Mouse (Mus musculus): Measurements from ENCODE around the gene Os9. TPM values are rescaled to one million over a fixed set of nuclear protein-coding genes. Genes with fewer than 3 reads are reported as not detected.
A peak's percentile ranks its signal among the peaks of the same experiment; 100 is the strongest.

The Os9 gene
- polyA plus RNA-seq, 1 experiment from 2014 or later = 48.0 TPM

DNA sequence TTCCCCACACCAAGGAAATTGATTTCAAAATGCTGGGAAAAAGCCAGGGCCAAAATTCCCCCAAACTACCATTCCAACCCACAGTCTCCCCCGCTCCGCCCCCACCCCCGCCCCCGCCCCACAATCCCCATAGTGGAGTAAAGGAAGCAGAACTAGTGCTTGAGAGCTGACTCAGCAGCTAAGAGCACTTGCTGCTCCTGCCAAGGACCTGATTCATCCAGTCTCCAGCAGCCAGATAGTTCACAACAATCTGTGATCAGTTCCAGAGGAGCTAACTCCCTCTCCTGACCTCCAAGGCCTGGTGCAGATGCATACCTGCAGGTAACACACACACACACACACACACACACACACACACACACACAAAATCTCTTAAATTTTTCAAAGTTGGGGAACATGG is 8.5 kb upstream of the Os9 start:
- Histone ChIP-seq H3K4me3 (no peak overlapping the region), H3K36me3 (no peaks in the 10 kb centered on the region), H3K9ac (no peak overlapping the region), H3K9me3 (no peaks in the 10 kb centered on the region), H3K4me1 (no peaks in the 10 kb centered on the region), H3K27ac (replicated peaks) (no peak overlapping the region), H3K4me2 (no peak overlapping the region), H3K27me3 (replicated peaks) (peaks cover 4% of the 10 kb centered on the region; the same call in 1 of the 2 replicates)
- 50% methylated on average over 4 of the region's 4 CpGs for WGBS
- ATAC-seq (ENCODE audit: extremely low read depth, insufficient number of reproducible peaks, low FRiP score, low TSS enrichment) = no peak

DNA sequence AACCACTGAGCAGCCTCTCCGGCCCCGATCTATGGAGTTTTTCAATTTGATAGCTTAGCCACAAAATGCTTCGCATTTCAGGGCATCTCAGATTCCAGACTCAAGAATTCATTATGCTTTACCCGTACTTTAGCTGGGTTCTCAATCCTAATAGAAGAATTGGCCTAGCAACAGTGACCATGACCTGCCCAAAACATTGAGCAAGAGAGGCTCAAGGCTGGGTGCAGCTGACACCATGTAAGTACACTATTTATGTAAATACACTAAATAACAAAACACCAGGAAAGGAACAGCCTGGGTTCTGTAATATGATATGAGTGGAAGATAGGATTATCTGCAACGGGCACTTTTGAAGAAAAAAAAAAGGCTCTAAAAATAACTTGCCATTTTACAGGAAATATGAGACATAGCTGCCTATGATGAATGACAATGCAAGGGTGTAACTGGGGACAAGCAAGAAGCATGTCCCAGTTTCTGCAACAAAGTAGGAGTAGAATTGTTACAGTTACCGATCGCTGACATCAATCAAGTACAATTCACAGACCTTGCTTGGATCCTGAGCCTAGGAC is 6.9 kb upstream of the Os9 start:
- Histone ChIP-seq H3K4me3 (no peak overlapping the region), H3K27me3 (replicated peaks) (peaks cover 4% of the 10 kb centered on the region; the same call in 1 of the 2 replicates), H3K9ac (no peak overlapping the region), H3K36me3 (no peaks in the 10 kb centered on the region), H3K4me2 (no peak overlapping the region), H3K4me1 (peaks cover 6% of the 10 kb centered on the region), H3K27ac (replicated peaks) (no peak overlapping the region), H3K9me3 (no peaks in the 10 kb centered on the region)
- 67% methylated on average over 7 of the region's 7 CpGs for WGBS
- no peak for ATAC-seq (ENCODE audit: extremely low read depth, insufficient number of reproducible peaks, low FRiP score, low TSS enrichment)

DNA sequence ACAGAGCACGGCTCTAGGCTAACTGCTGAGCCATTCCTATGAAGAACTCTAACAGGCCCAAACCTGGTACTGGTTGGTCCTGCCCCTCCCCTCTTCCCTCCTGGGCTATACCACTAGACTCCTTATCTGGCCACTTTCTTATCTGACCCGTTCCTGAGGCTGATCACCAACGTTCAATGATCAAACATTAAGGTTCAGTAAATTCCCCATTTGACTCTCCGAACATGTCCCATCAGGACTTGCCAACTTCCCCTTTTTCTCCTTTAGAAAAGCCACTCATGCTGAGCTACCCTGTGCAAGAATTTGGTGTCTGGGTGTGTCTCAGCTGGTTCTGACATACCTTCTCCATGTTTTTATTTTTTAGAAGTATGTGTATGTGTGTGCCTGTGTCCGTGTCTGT is 5.6 kb upstream of the Os9 start:
- Histone ChIP-seq H3K9ac (no peak overlapping the region), H3K4me3 (no peak overlapping the region), H3K4me2 (no peak overlapping the region), H3K9me3 (no peaks in the 10 kb centered on the region), H3K27me3 (replicated peaks) (0 out of 2 replicates have a peak, but pooled peaks cover 4% of the 10 kb centered on the region), H3K36me3 (no peaks in the 10 kb centered on the region), H3K4me1 (peaks cover 10% of the 10 kb centered on the region), H3K27ac (replicated peaks) (no peak overlapping the region)
- no peak for ATAC-seq (ENCODE audit: extremely low read depth, insufficient number of reproducible peaks, low FRiP score, low TSS enrichment)
- 59% methylated on average over 5 of the region's 5 CpGs for WGBS

DNA sequence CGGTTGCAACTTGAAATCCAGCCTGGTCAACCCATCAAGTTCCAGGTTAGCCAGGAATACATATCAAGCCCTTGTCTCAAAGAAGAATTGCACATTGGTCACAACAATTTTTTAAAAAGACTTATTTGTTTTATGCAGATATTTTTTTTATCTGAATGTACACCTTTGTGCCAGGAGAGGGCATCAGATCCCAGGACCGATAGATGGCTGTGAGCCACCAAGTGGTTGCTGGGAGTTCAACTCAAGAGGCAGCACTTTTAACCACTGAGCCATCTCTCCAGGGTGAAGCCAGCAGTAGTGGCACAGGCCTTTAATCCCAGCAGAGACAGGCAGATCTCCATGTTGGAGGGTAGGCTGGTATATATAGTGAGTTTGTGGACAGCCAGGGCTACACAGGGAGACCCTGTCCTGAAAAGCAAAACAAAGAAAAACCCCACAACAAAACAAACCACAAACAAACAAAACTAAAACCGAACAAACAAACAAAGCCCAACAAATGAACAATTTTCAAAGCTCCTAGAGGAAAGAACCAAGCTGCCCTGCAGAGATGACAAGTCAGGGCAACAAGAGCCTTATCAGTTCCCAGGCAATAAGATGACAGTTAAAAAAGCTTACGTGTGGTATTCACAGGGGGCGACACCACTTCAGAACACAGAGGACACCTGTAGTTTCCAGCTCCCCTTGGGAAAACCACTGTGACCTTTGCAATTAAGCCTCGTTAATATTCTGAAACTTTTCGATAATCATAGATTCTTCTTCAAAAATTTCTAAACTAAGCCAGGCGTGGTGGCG is 4.5 kb upstream of the Os9 start:
- no peak for ATAC-seq (ENCODE audit: extremely low read depth, insufficient number of reproducible peaks, low FRiP score, low TSS enrichment)
- Histone ChIP-seq H3K36me3 (no peaks in the 10 kb centered on the region), H3K4me3 (no peak overlapping the region), H3K9ac (no peak overlapping the region), H3K4me1 (peaks cover 13% of the 10 kb centered on the region), H3K27me3 (replicated peaks) (no peaks in the 10 kb centered on the region), H3K4me2 (no peak overlapping the region), H3K27ac (replicated peaks) (no peak overlapping the region), H3K9me3 (no peaks in the 10 kb centered on the region)
- 69% methylated on average over 9 of the region's 9 CpGs for WGBS

DNA sequence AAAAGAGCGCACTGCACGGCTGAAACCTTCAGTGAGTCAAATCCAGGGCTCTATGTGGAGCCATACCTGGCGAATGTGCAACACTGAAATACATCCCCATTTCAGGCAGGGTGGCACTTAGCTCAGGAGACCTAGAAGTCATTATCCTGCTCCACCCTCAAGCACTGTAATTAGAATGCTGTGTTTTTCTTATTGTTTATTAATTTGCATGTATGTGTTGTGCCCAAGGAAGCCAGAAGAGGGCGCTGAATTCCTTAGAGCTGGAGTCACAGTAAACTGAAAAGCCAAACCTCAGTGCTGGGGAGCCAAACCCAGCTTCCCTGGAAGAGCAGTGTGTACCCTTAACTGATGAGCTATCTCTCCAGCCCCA is 2.5 kb upstream of the Os9 start:
- Histone ChIP-seq H3K9ac (peak overlapping the region; percentile 58), H3K36me3 (peaks cover 11% of the 10 kb centered on the region), H3K4me2 (peak overlapping the region; percentile 68), H3K9me3 (no peaks in the 10 kb centered on the region), H3K27ac (replicated peaks) (no peak overlapping the region), H3K4me3 (peak overlapping the region; percentile 38), H3K27me3 (replicated peaks) (no peaks in the 10 kb centered on the region), H3K4me1 (peaks cover 17% of the 10 kb centered on the region)
- no peak for ATAC-seq (ENCODE audit: extremely low read depth, insufficient number of reproducible peaks, low FRiP score, low TSS enrichment)
- WGBS = 14% methylated on average over 4 of the region's 4 CpGs

DNA sequence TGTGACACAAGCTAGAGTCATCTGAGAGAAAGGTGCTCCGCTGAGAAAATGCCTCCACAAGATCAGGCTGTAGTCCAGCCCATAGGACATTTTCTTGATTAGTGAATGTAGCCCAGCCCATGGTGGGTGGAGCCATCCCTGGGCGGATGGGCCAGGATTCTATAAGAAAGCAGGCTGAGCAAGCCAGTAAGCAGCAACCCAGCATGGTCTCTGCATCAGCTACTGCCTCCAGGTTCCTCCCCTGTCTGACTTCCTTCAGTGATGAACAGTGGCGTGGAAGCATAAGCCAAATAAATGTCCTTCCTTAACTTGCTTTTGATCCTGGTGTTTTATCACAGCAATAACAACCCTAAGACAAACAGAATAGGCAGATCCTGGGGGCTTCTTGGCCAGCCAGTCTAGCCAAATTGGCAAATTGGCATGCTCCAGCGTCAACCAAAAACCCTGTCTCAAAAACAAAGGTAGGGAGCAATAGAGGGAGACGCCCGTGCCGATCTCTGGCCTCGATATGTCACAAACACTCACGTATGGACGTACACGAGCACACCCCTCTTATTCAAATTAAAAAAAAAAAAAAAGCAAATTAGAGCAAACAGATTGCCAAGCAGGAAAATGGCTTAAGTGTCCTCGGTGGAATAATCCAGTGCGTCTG is 2.0 kb upstream of the Os9 start:
- Histone ChIP-seq H3K36me3 (peaks cover 16% of the 10 kb centered on the region), H3K9ac (peak overlapping the region; percentile 58), H3K4me2 (peak overlapping the region; percentile 68), H3K27me3 (replicated peaks) (no peaks in the 10 kb centered on the region), H3K4me3 (peak overlapping the region; percentile 38), H3K4me1 (peaks cover 17% of the 10 kb centered on the region), H3K9me3 (no peaks in the 10 kb centered on the region), H3K27ac (replicated peaks) (0 out of 2 replicates have a peak overlapping the region, but pooled peaks have one; percentile 5)
- WGBS = 9% methylated on average over 13 of the region's 13 CpGs
- no peak for ATAC-seq (ENCODE audit: extremely low read depth, insufficient number of reproducible peaks, low FRiP score, low TSS enrichment)

DNA sequence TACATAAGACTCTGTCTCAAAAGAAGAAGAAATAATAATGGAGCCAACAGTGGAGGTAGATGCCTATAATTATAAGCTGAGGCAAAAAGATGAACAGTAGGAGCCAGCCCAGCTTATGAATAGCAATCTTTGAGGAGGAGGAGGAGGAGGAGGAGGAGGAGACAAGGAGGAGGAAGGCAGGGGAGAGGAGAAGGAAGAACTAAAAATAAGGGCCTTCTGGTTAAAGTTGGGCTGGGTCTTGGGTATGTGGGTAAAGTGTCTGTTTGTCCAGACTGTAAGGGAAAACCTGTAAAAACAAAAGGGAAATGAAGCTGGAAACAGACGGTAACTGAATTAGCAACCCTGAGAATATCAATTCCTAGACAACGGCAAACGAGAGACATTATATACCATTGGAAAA is 1.1 kb upstream of the Os9 start:
- WGBS = 79% methylated on average over 3 of the region's 3 CpGs
- no peak for ATAC-seq (ENCODE audit: extremely low read depth, insufficient number of reproducible peaks, low FRiP score, low TSS enrichment)
- Histone ChIP-seq H3K4me2 (peak overlapping the region; percentile 99; the same call in 1 of the 2 replicates), H3K27me3 (replicated peaks) (no peaks in the 10 kb centered on the region), H3K9ac (no peak overlapping the region), H3K4me3 (no peak overlapping the region), H3K27ac (replicated peaks) (no peak overlapping the region), H3K36me3 (peaks cover 24% of the 10 kb centered on the region), H3K4me1 (peaks cover 17% of the 10 kb centered on the region), H3K9me3 (no peaks in the 10 kb centered on the region)

DNA sequence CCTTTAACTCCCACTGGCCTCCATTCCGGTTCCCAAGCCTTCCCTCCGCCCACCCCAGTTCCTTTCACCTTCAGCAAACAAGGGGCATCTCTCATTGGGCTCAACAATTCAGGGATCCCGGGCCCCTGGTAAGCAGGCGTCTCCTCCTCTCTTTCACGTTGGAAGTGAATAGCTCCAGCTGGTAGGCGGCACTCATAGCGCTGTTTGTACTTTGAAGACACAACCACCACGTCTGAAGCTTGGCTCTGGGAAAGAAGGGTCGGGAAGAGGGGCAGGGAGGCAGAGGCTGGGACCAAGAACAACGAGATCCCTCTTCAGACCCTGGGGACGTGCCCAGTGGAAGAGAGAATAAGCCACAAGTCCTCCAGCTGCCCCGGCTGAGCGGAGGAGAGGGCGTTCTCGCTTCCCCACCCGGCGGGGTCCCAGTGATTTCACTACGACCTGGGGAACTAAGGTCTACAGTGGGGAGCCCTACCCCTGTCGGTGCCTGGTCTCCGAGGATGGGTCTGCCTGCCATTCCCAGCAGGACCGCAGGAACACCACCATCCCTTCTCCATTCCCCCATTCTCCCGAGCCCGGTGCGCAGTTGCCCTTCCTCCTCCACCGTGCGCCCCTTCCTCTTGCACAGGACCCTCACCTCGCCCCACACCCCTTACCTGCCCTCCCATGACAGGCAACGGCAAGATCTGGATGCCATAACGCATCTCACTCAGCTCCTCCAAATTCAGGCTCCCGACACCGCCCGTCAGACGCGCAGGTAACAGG is 448 bp downstream of the Os9 start:
- Histone ChIP-seq H3K36me3 (peaks cover 39% of the 10 kb centered on the region), H3K9me3 (no peaks in the 10 kb centered on the region), H3K9ac (peak overlapping the region; percentile 91), H3K27ac (replicated peaks) (no peak overlapping the region), H3K4me1 (peaks cover 17% of the 10 kb centered on the region), H3K4me3 (peak overlapping the region; percentile 95), H3K4me2 (peak overlapping the region; percentile 99), H3K27me3 (replicated peaks) (no peaks in the 10 kb centered on the region)
- 3% methylated on average over 34 of the region's 34 CpGs for WGBS
- ATAC-seq (ENCODE audit: extremely low read depth, insufficient number of reproducible peaks, low FRiP score, low TSS enrichment) = no peak

DNA sequence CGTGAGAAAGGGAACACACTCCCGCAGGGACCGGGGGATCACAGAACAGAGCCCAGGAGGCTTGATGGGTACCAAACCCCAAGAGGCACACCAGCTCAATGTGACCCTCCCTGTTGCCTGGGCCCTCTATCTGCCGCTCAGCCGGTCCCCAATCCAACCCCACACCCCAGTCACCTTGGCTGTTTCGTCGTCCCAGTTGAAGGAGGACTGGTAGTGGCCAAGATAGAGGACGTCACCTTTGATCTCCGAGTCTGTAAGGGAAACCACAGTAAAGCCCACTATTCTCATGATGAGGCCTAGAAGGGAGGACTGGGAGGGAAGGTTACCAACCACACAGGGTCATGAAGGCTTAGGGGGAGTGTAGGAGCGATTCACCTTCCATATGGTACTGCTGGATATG is 1.7 kb downstream of the Os9 start:
- no peaks in the 10 kb centered on the region for H3K9me3 ChIP-seq
- H3K9ac ChIP-seq = no peak overlapping the region
- H3K4me1 ChIP-seq = peaks cover 17% of the 10 kb centered on the region
- H3K4me2 ChIP-seq = no peak overlapping the region
- no peaks in the 10 kb centered on the region for H3K27me3 ChIP-seq (replicated peaks)
- H3K36me3 ChIP-seq = peaks cover 48% of the 10 kb centered on the region
- 89% methylated on average over 10 of the region's 10 CpGs for WGBS
- H3K27ac ChIP-seq (replicated peaks) = no peak overlapping the region
- no peak for ATAC-seq (ENCODE audit: extremely low read depth, insufficient number of reproducible peaks, low FRiP score, low TSS enrichment)
- H3K4me3 ChIP-seq = no peak overlapping the region

DNA sequence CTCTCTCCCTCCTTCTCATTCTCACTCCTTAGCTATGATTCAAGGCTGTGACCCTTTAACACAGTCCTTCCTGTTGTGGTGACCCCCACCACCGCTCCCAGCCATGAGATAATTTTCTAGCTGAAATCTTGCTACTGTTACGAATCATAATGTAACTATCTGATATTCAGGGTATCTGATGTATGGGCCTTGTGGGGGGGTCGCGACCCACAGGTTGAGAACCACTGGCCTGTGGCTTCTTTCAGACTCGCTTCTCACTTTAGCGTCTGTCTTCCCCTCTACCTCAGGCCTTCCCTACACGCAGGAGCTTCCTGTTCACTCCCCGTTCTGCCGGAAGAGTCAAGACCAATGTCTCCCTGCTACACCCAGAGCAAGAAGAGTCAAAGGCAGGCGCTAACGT is 2.5 kb downstream of the Os9 start:
- peaks cover 17% of the 10 kb centered on the region for H3K4me1 ChIP-seq
- no peak overlapping the region for H3K4me2 ChIP-seq

DNA sequence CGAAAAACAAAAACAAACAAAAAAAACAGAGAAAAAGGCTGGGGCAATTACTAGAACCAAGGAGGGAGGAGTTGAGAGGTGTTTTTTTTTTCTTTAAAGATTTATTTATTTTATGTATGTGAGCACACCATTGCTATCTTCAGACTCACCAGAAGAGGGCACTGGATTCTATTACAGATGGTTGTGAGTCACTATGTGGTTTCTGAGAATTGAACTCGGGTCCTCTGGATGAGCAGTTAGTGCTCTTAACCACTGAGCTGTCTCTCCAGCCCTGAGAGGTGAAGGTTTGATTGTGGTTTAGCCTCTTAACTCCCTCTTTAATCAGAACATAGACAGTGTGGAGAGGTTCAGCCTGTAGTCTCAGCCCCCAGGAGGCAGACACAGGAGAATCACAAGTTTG is 5.9 kb downstream of the Os9 start:
- ATAC-seq (ENCODE audit: extremely low read depth, insufficient number of reproducible peaks, low FRiP score, low TSS enrichment) = no peak
- no peaks in the 10 kb centered on the region for H3K27me3 ChIP-seq (replicated peaks)
- H3K9me3 ChIP-seq = no peaks in the 10 kb centered on the region
- WGBS = 74% methylated on average over 2 of the region's 2 CpGs
- no peak overlapping the region for H3K9ac ChIP-seq
- no peak overlapping the region for H3K27ac ChIP-seq (replicated peaks)
- peaks cover 68% of the 10 kb centered on the region for H3K36me3 ChIP-seq
- no peak overlapping the region for H3K4me3 ChIP-seq
- peaks cover 1% of the 10 kb centered on the region; the same call in 1 of the 2 replicates for H3K4me1 ChIP-seq
- no peak overlapping the region for H3K4me2 ChIP-seq

More for the DNA sequence above, 2.5 kb downstream of the Os9 start:
- no peak for ATAC-seq (ENCODE audit: extremely low read depth, insufficient number of reproducible peaks, low FRiP score, low TSS enrichment)
- Histone ChIP-seq H3K27me3 (replicated peaks) (no peaks in the 10 kb centered on the region), H3K9ac (no peak overlapping the region), H3K27ac (replicated peaks) (no peak overlapping the region), H3K36me3 (peaks cover 48% of the 10 kb centered on the region), H3K9me3 (no peaks in the 10 kb centered on the region), H3K4me3 (no peak overlapping the region)
- WGBS = 85% methylated on average over 11 of the region's 11 CpGs
